Mouse (Mus musculus) mouse embryonic stem cell (cell line): ENCODE measurements at regions not wholly inside any gene's neighbourhood (a gene's known extent, or its start where the extent isn't known, plus 50 kb on each side); places are given as distances from the start of the nearest gene placed in this dataset.

Source experiments
- in situ Hi-C, 2 experiments: fragments of 300-500 bp; cut with MboI; formaldehyde crosslinking; loops; 1 replicate in 1 of 2; 3 replicates in 1 of 2; pipeline ENCODE4 v1.14.3; 2019 to 2020; ENCODE audit warnings: low sequenced_read_pairs in 2 of 2, low pct_unique_long_range_greater_than_20kb in 1 of 2, mixed read lengths in 1 of 2; ENCODE audit not compliant: unreplicated experiment in 1 of 2

GRCm38 (mm10) chr3:21823331-21823730 is 253.1 kb upstream of the Tbl1xr1 start:
- in situ Hi-C loops, result no loop called here

- in situ Hi-C loops, result no loop called here
These were observed 252.2 kb upstream of the Tbl1xr1 start for GRCm38 (mm10) chr3:21824101-21824880.

GRCm38 (mm10) chr3:21824913-21825610 is 251.4 kb upstream of the Tbl1xr1 start:
- in situ Hi-C loops, result no loop called here

- in situ Hi-C loops, result no loop called here
These were observed 248.8 kb upstream of the Tbl1xr1 start for GRCm38 (mm10) chr3:21827656-21828055.

DNA sequence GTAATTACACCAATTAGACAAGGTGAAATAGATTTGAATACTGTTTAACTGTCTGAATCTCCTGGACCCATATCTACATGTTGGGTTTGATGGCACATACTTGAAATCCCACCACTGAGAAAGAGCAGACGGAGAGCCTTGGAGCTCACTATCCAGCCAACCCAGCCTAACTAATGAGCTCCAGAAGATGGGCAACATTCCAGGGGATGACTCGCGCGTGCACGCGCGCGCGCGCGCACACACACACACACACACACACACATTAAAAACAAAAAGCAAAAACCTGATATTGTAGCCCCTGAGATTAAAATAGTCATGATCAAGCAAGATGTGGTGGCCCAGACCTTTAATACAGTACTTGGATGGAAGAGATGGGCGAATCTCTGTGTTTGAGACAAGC is 243.3 kb upstream of the Tbl1xr1 start:
- in situ Hi-C loops, result no loop called here

DNA sequence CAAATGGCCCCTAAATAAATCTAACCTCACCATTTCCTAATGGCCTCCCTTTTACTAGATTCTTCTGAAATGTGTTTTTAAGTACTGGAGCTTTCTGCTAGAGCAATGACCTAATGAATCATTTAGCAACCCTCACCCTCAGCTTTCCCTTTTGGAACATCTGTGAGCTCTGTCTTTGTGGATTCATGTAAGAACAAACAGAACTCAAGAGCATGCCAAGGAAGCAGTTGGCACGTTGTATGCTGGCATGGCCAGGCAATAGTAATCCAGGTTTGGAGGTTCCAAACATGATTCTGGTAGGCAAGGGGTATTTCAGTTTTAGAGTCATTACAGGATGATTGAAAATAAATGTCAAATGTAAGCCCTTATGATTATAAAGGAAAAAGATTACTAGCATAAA is 240.9 kb upstream of the Tbl1xr1 start:
- in situ Hi-C loops, result no loop called here

DNA sequence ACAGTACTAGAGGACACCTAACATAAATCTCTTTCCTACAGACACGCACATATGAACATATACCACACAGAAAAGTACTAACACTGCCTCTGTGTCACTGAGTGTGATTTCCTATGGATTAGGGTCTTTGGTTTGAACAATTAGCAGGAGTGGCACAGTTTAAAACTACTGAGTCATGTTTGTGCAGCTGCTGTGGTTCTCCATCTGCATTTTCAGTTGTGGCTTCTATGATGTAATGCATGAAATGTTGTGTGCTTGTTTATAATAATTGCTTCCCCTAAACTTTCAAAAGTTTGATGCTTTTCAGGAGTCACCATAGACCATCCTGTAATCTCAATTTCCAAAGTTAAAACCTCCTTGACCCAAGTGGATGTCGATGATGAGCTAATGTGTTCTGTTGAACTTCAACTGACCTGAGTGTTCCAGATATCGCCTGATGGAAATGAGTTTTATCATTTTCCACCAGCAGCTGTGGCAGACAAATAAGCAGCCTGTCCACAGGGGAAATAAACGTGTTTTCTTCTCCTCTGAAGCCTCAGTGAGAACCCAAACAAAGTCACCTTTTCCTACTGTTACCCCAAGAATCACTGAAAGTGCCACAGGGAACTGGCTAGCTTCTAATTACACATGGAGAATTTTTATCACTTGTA is 239.0 kb upstream of the Tbl1xr1 start:
- in situ Hi-C loops, result no loop called here

GRCm38 (mm10) chr3:21840751-21841488 is 235.5 kb upstream of the Tbl1xr1 start:
- in situ Hi-C loops, result no loop called here

DNA sequence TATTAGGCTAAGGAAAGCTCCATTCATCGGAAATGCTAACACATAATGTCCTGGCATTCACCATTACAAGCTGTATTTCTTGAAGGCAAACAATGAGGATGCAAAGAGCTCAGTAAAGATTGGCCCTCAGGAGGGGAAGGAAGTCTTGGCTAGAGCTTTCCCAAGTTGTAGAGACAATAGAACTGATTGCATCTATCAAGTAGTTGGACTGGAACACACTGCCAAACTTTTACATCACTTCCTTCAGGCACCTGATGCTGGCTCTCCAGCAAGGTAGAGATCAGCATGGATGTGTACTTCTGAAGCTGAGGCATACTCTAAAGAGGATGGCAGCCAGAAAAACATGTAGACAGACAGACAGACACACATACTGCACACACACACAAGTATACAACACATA is 234.9 kb upstream of the Tbl1xr1 start:
- in situ Hi-C loops, result no loop called here

GRCm38 (mm10) chr3:21842545-21843291 is 233.7 kb upstream of the Tbl1xr1 start:
- in situ Hi-C loops, result no loop called here

DNA sequence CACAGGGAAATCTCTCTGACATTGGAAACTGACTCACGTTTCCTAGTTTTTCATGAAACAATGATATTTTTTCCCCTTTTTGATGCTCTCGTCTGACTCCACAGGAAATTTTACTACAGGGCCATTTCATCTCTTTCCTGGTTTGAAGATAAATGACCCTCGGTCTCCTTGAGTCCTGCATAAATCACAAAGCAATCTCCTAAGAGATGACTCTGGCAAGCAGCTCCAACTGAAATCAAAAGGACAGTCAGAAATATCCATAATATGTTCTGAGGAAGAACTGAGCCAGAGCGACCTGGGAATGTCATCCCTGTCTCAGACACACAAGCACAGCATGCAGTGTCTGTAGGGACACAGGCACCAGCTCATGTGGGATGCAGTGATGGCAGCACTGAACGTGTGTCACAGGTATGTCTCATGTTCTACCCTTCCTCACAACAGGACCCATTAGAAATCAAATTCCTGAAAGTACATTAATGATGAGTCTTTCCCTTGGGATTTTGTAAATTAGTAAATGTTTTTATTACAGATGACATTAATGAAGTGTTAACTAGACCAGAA is 233.1 kb upstream of the Tbl1xr1 start:
- in situ Hi-C loops, result no loop called here

GRCm38 (mm10) chr3:21849831-21850230 is 226.6 kb upstream of the Tbl1xr1 start:
- in situ Hi-C loops, result no loop called here

DNA sequence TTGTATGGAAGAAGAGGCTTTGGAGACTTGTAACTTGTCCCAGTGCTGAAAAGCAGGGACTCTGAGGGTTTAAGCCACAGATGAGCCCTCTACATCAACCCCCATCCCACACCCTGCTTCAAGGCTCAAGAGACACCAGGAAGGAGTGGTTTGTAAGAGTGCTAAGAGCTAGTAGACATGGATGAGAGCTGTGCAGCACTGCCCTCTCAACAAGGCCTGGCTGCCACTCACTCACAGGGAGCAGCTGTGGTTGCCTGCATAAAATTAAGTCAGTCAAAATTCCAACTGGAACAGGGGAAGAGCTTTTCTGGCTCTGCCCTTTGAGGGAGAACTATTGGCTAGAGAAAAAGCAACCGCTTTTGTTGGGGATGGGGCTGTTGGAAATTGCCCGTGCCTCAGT is 225.5 kb upstream of the Tbl1xr1 start:
- in situ Hi-C loops, result no loop called here

GRCm38 (mm10) chr3:21854340-21854739 is 222.1 kb upstream of the Tbl1xr1 start:
- in situ Hi-C loops, result no loop called here

GRCm38 (mm10) chr3:21859436-21859835 is 217.0 kb upstream of the Tbl1xr1 start:
- in situ Hi-C loops, result no loop called here

GRCm38 (mm10) chr3:21860915-21861635 is 215.4 kb upstream of the Tbl1xr1 start:
- in situ Hi-C loops, result no loop called here

DNA sequence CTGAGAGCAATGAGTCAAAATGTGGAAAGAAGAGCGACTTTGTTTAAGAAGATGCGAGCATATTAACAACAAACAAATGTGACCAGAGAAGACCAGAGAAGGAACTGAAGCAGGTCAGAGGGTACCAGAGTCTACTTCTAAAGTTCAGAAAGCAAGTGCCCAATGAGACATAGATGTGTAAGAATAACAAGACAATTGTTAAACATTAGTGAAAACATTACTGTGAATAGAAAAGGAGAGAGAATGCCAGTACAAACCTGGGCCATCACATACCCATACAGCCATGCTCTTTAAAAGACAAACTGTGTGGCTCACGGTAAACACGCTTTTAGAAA is 214.8 kb upstream of the Tbl1xr1 start:
- in situ Hi-C loops, result no loop called here

GRCm38 (mm10) chr3:21864391-21864790 is 212.1 kb upstream of the Tbl1xr1 start:
- in situ Hi-C loops, result no loop called here
